Mouse (Mus musculus) liver, adult (tissue): ENCODE results near the gene Slc8b1.

ENCODE experiments used
- GATA4 ChIP-seq: IDR thresholded peaks from 2 replicates; pipeline ENCODE4 v1.6.1; 2014; ENCODE audit warnings: mild to moderate bottlenecking, low read length; ENCODE audit not compliant: insufficient replicate concordance

Slc8b1 gene

DNA sequence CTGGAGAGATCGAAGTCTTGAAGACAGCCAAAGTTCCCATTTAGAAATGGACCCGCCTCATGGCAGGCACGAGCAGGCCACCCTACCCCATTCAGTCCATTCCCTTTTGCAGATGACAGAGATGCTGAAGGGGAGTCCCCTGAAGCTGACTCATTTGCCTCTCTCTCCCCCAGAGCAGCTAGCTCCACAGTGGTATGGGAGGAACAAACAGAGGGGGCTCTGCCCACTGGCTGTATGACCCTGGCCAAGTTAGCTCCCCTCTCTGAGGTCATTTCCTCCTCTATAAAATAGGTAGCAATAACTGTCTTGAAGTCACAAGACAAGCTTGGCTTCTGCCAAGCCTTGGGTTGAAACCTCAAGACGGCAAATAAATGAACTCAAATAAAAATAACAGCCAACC, 72.5 kb downstream of the Slc8b1 start:
- no peak for TF ChIP-seq GATA4
